Mouse (Mus musculus) heart, embryonic 16.5 days (tissue): ENCODE results near the gene Adamts17. TPM values are rescaled to one million over a fixed set of nuclear protein-coding genes. Genes with fewer than 3 reads are reported as not detected.
A peak's percentile ranks its signal among the peaks of the same experiment; 100 is the strongest.

ENCODE experiments used
- ATAC-seq: fragments of 200-750 bp; cut with Nextera tagmentation; replicated peaks from 2 replicates; pipeline ENCODE4 v1.8.0; 2017; ENCODE audit warnings: moderate number of reproducible peaks; ENCODE audit not compliant: insufficient read depth, low FRiP score; ENCODE audit errors: extremely low read depth
- H3K27ac ChIP-seq: fragments of 300-500 bp; sonication (generic); 2 replicates; pipeline ENCODE4 v1.5.1; 2014; ENCODE audit warnings: mild to moderate bottlenecking, low read length, control low read depth, moderate library complexity
- H3K27me3 ChIP-seq: fragments of 300-500 bp; sonication (generic); 2 replicates; pipeline ENCODE4 v1.6.1; 2014; ENCODE audit warnings: low read length, mixed read lengths; ENCODE audit not compliant: control insufficient read depth, insufficient read depth
- H3K36me3 ChIP-seq: fragments of 300-500 bp; sonication (generic); 2 replicates; pipeline ENCODE4 v1.6.1; 2014; ENCODE audit not compliant: control insufficient read depth, insufficient read depth
- H3K4me1 ChIP-seq: fragments of 300-500 bp; sonication (generic); 2 replicates; pipeline ENCODE4 v1.6.1; 2014; ENCODE audit warnings: low read length, mixed read lengths; ENCODE audit not compliant: control insufficient read depth, insufficient read depth
- H3K4me2 ChIP-seq: fragments of 300-500 bp; sonication (generic); 2 replicates; pipeline ENCODE4 v1.6.1; 2014; ENCODE audit warnings: low read depth, mild to moderate bottlenecking, control low read depth, low read length
- H3K4me3 ChIP-seq: fragments of 300-500 bp; sonication (generic); 2 replicates; pipeline ENCODE4 v1.5.1; 2014; ENCODE audit warnings: mild to moderate bottlenecking, control low read depth, low read length
- H3K9ac ChIP-seq: fragments of 300-500 bp; sonication (generic); 2 replicates; pipeline ENCODE4 v1.6.1; 2014; ENCODE audit warnings: low read length, control low read depth
- H3K9me3 ChIP-seq: fragments of 300-500 bp; sonication (generic); replicated peaks from 2 replicates; pipeline ENCODE4 v1.6.1; 2016; ENCODE audit warnings: low read length; ENCODE audit not compliant: control insufficient read depth
- WGBS: fragments of 180-500 bp; shearing (Covaris S2); extraction: QIAGEN DNeasy Blood & Tissue Kit; methylation state at CpG from one replicate; pipeline ENCODE4 v1.1.7; 2014; 5-methylcytosine and 5-hydroxymethylcytosine counted together
- polyA plus RNA-seq: library from polyadenylated mRNA; unstranded; fragments of >200 nt; fragmentation: Nextera tagmentation; extraction: Ambion mirVana; gene quantifications from 2 replicates; pipeline ENCODE4 v1.2.1, GENCODE M21; 2015

The Adamts17 gene
- polyA plus RNA-seq, 1 experiment from 2014 or later = 4.7 TPM

DNA sequence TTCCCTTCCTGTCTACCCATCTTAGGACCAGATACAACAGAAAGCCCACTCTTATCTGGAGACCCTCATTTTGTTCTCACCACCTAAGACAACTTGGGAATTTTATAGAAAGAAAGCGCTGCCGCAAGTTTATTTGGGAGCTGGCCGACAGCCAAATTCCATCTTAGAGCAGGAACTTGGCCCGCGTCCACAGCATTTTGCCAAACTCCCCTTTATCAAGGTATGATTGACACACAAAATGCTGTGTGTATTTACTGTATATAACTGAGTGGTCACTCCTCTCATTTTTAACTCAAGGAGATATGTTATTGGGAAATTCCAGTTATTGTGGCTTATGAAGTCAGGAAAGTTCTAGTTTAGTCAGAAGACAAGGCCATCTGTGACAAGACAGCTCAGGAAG is 8.2 kb upstream of the Adamts17 start:
- H3K27ac ChIP-seq = peak overlapping the region; percentile 72
- no peaks in the 10 kb centered on the region for H3K36me3 ChIP-seq
- ATAC-seq = 0 out of 2 replicates have a peak, but pooled peaks have one; percentile 39
- H3K4me1 ChIP-seq = peaks cover 39% of the 10 kb centered on the region
- peak overlapping the region; percentile 25; the same call in 1 of the 2 replicates for H3K4me3 ChIP-seq
- WGBS = 10% methylated on average over 5 of the region's 5 CpGs
- H3K4me2 ChIP-seq = peak overlapping the region; percentile 52
- no peaks in the 10 kb centered on the region for H3K9me3 ChIP-seq
- peak overlapping the region; percentile 15; the same call in 1 of the 2 replicates for H3K9ac ChIP-seq
- no peaks in the 10 kb centered on the region for H3K27me3 ChIP-seq

DNA sequence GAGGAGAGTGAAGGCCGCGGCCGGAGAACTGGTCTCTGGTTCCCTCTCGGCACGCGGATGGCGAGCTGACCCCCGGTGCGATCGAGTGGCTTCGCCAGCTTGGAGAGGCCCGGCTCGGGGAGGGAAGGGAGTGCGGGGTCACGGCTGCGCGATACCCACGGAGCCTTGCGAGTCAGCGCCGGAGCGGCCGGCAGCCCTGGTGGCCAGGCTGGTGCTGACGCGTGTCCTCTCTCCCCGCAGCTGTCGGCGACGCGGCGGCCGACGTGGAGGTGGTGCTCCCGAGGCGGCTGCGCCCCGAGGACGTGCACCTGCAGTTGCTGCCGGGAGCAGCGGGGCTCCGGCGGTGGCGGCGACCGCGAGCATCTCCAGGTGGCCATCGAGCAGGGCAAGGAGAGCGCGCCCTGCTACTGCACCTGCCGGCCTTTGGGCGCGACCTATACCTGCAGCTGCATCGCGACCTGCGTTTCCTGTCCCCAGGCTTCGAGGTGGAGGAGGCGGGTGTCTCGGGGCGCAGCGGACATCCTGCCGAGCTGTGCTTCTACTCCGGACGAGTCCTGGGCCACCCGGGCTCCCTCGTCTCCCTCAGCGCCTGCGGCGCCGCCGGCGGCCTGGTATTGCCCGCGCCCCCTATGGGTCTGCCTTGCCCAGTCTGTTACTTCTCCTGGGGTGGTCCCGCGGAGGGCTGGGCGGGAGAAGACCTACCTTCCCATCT is 629 bp downstream of the Adamts17 start:
- Histone ChIP-seq H3K4me3 (peak overlapping the region; percentile 63), H3K27me3 (no peaks in the 10 kb centered on the region), H3K4me2 (peak overlapping the region; percentile 78), H3K9ac (peak overlapping the region; percentile 66), H3K9me3 (no peaks in the 10 kb centered on the region), H3K4me1 (peaks cover 11% of the 10 kb centered on the region), H3K36me3 (no peaks in the 10 kb centered on the region), H3K27ac (no peak overlapping the region)
- peak; percentile 25 for ATAC-seq
- 1% methylated on average over 64 of the region's 76 CpGs for WGBS

DNA sequence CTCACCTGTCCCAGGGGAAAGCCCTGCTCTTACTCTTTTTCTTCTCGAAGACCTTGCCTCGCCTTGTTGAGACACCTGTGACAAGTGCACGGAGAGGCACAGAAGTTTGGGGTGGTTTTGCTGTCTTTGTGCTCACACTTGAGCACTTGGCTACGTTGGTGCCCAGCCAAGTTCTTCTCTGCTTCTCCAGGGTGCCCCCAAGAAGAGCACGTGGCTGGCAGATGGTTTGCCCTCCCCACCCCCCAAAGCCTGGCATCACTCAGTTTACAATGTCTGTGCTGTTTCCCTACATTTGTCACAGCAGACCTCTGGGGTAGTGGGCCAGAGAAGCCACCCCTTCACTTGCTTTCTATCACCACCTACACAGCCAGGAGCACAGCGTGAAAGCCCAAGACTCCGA is 1.6 kb downstream of the Adamts17 start:
- no peaks in the 10 kb centered on the region for H3K27me3 ChIP-seq
- whole genome bisulfite sequencing = 79% methylated on average over 7 of the region's 7 CpGs
- no peak for ATAC-seq
- no peak overlapping the region for H3K9ac ChIP-seq
- peaks cover 8% of the 10 kb centered on the region; the same call in 1 of the 2 replicates for H3K4me1 ChIP-seq
- H3K9me3 ChIP-seq = no peaks in the 10 kb centered on the region
- no peak overlapping the region for H3K4me3 ChIP-seq
- H3K27ac ChIP-seq = no peak overlapping the region
- H3K4me2 ChIP-seq = peak overlapping the region; percentile 78
- H3K36me3 ChIP-seq = no peaks in the 10 kb centered on the region

DNA sequence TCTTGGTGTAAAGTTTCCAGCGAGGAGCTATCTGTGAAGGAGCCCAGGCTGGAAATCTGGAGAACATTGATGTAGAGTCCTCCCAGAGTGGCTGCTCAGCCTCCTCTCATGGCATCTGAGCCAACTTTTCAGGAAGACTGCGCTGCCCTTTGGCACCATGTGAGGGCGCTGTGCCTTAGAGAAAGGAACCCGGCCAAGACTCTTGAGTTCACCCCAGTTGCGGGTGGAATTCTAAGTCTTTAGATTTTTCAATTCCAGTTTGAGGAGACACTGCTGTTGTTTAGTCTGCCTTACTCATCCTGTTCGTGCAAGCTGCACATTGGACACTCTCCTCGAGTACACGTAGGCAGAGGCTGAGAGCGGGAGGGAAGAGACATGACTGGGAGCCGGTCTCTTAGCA is 2.5 kb downstream of the Adamts17 start:
- H3K27me3 ChIP-seq = no peaks in the 10 kb centered on the region
- H3K4me3 ChIP-seq = no peak overlapping the region
- ATAC-seq = no peak
- no peak overlapping the region for H3K4me2 ChIP-seq
- 41% methylated on average over 10 of the region's 10 CpGs for WGBS
- no peak overlapping the region for H3K9ac ChIP-seq
- H3K27ac ChIP-seq = no peak overlapping the region
- H3K4me1 ChIP-seq = peaks cover 8% of the 10 kb centered on the region; the same call in 1 of the 2 replicates
- H3K9me3 ChIP-seq = no peaks in the 10 kb centered on the region
- H3K36me3 ChIP-seq = no peaks in the 10 kb centered on the region

DNA sequence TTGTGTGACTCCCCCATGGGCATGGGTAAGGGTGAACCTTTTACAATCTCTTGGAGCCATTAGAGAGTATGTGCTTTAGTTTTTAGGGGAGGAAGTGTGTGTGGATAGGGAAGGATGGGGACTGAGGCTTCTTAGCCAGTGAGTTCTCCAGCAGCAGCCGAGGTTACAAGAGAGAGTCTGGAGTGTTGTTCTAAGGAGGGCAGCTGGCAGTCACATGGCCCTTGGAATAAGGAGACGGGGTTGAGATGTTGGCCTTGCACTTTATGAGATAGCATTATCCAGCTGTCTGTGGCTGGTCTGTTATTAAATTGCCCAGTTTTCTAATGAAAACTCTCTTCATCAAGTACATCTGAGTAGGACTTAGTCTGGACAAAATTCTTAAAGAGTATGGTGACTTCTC is 4.3 kb downstream of the Adamts17 start:
- Histone ChIP-seq H3K4me2 (no peak overlapping the region), H3K27ac (no peak overlapping the region), H3K27me3 (no peaks in the 10 kb centered on the region), H3K4me1 (peaks cover 8% of the 10 kb centered on the region; the same call in 1 of the 2 replicates), H3K9ac (no peak overlapping the region), H3K36me3 (no peaks in the 10 kb centered on the region), H3K9me3 (no peaks in the 10 kb centered on the region), H3K4me3 (no peak overlapping the region)
- no peak for ATAC-seq
- WGBS = 58% methylated on average over 2 of the region's 2 CpGs

DNA sequence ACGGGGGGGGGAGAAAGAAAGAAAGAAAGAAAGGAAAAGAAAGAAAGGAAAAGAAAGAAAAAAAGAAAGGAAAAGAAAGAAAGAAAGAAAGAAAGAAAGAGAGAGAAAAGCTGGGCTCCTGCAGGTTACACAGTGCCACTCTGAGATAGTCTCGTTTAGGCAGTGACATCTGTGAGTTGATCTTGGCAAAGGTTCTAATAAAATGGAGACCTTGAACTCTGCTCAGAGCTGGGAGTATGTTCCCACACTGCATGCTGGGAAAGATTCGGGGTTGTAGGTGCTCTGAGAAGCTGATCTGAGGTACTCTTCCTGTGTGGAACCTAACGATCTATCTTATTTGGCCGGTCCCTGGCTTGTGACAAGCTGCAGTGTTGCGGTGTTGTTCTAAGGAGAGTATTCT is 7.0 kb downstream of the Adamts17 start:
- no peak overlapping the region for H3K9ac ChIP-seq
- 81% methylated on average over 6 of the region's 6 CpGs for WGBS
- H3K4me3 ChIP-seq = no peak overlapping the region
- no peaks in the 10 kb centered on the region for H3K27me3 ChIP-seq
- no peak for ATAC-seq
- H3K36me3 ChIP-seq = no peaks in the 10 kb centered on the region
- no peaks in the 10 kb centered on the region for H3K9me3 ChIP-seq
- H3K4me2 ChIP-seq = no peak overlapping the region
- no peak overlapping the region for H3K27ac ChIP-seq
- H3K4me1 ChIP-seq = peaks cover 3% of the 10 kb centered on the region; the same call in 1 of the 2 replicates

DNA sequence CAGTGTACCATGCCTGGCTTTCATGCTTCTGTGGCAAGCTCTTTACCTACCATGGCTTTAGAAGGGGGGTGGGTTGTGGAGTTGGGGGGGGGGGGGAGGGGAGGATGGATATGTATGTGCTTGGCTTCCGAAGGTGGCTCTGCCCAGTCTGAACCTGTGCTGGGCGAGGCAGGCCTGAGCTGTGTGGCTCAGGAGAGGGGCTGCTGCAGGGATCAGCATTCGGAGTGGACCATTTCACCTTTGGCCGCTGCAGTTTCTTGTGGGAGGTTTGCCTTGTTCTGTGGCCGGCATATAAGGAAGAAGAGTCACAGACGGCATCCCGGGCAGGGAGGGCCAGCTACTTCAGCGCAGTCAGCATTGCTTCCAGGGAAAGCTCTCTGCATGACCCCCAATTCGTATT is 7.8 kb downstream of the Adamts17 start:
- no peak for ATAC-seq
- 81% methylated on average over 9 of the region's 9 CpGs for WGBS
- no peaks in the 10 kb centered on the region for H3K9me3 ChIP-seq

DNA sequence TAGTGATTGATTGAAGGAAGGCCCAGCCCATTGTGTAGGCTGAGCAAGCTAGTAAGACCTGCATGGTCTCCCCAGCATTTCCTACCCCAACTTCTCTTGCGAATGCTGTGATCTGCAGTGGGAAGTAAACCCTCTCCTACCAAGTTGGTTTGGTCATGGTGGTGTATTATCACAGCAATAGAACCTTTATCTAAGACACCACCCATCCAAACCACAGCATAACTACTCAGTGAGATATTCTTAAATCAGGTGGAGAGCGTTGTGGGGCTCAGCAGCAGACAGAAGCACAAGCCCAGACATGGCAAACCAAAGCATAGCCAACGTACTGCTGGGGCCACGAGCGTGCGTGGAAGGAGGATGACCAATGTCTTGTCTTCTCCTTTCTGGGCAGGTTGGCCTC is 9.8 kb downstream of the Adamts17 start:
- Histone ChIP-seq H3K36me3 (no peaks in the 10 kb centered on the region), H3K9me3 (no peaks in the 10 kb centered on the region), H3K4me2 (no peak overlapping the region), H3K4me3 (no peak overlapping the region), H3K27me3 (no peaks in the 10 kb centered on the region), H3K4me1 (no peaks in the 10 kb centered on the region), H3K9ac (no peak overlapping the region), H3K27ac (no peak overlapping the region)
- WGBS = 88% methylated on average over 6 of the region's 6 CpGs
- ATAC-seq = no peak

More for the DNA sequence above, 7.8 kb downstream of the Adamts17 start:
- H3K4me1 ChIP-seq = peaks cover 3% of the 10 kb centered on the region; the same call in 1 of the 2 replicates
- no peak overlapping the region for H3K9ac ChIP-seq
- H3K27me3 ChIP-seq = no peaks in the 10 kb centered on the region
- no peak overlapping the region for H3K4me3 ChIP-seq
- H3K36me3 ChIP-seq = no peaks in the 10 kb centered on the region
- H3K4me2 ChIP-seq = no peak overlapping the region
- no peak overlapping the region for H3K27ac ChIP-seq

DNA sequence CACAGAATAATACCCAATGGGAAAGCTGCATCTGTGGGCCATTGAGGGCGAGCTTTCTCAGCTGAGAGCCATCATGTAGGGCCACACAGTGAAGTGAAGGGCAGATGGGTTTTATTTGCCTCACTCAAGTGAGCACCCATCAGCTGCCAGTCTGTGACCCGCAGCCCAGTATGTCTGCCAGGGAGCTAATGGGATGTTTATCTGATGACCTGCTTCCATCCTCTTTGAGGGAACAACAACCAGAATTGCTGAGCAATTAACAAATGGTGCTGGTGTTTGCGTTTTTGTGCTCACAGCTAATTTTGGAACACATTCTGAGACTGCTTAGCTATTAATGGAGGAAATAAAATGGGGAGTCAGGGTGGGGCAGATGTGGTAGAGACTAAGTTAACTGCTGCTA is 12.6 kb downstream of the Adamts17 start:
- H3K27ac ChIP-seq = no peak overlapping the region
- H3K9ac ChIP-seq = no peak overlapping the region
- no peaks in the 10 kb centered on the region for H3K9me3 ChIP-seq
- no peak overlapping the region for H3K4me2 ChIP-seq
- no peak for ATAC-seq
- WGBS = 66% methylated on average over 3 of the region's 3 CpGs
- H3K36me3 ChIP-seq = no peaks in the 10 kb centered on the region
- H3K4me1 ChIP-seq = 0 out of 2 replicates have a peak, but pooled peaks cover 2% of the 10 kb centered on the region
- no peak overlapping the region for H3K4me3 ChIP-seq
- no peaks in the 10 kb centered on the region for H3K27me3 ChIP-seq
